Mouse (Mus musculus) MEL (cell line): Measurements from ENCODE around the gene Gm266.

Source experiments
- CHD1 ChIP-seq: IDR thresholded peaks from 2 replicates; pipeline ENCODE4 v1.6.1; 2012; ENCODE audit warnings: low read depth, mild to moderate bottlenecking, inconsistent platforms, low read length, improper control_type of control experiment
- CTCF ChIP-seq, 3 experiments: IDR thresholded peaks in 2 of 3; conservative IDR thresholded peaks in 1 of 3; 2 replicates each; pipeline ENCODE4 v1.5.1; 2011 to 2012; ENCODE audit warnings: low read length in 3 of 3, low read depth in 2 of 3, mild to moderate bottlenecking in 2 of 3, improper control_type of control experiment in 1 of 3, inconsistent platforms in 1 of 3, mixed read lengths in 1 of 3, moderate library complexity in 1 of 3; ENCODE audit not compliant: control insufficient read depth in 1 of 3, insufficient read depth in 1 of 3, poor library complexity in 1 of 3, severe bottlenecking in 1 of 3
- ELF1 ChIP-seq: IDR thresholded peaks from 2 replicates; pipeline ENCODE4 v1.6.1; 2014; ENCODE audit warnings: low read depth, mild to moderate bottlenecking, inconsistent platforms, low read length, improper control_type of control experiment, moderate library complexity
- JUND ChIP-seq: IDR thresholded peaks from 2 replicates; pipeline ENCODE4 v1.6.1; 2011; ENCODE audit warnings: low read depth, mild to moderate bottlenecking, improper control_type of control experiment, low read length
- MAZ ChIP-seq: IDR thresholded peaks from 2 replicates; pipeline ENCODE4 v1.6.1; 2012; ENCODE audit warnings: low read depth, mild to moderate bottlenecking, inconsistent platforms, low read length, improper control_type of control experiment
- POLR2A ChIP-seq, 2 experiments: IDR thresholded peaks; 2 replicates each; pipeline ENCODE4 v1.6.1; 2011 to 2012; ENCODE audit warnings: low read length in 2 of 2, mild to moderate bottlenecking in 2 of 2, control low read depth in 1 of 2, improper control_type of control experiment in 1 of 2, low read depth in 1 of 2, moderate library complexity in 1 of 2; ENCODE audit not compliant: control insufficient read depth in 1 of 2, insufficient read depth in 1 of 2, poor library complexity in 1 of 2
- SMC3 ChIP-seq: IDR thresholded peaks from 2 replicates; pipeline ENCODE4 v1.6.1; 2011; ENCODE audit warnings: low read depth, low read length, improper control_type of control experiment

- TF ChIP-seq CHD1, result no peak
- peak; percentile 79 for TF ChIP-seq MAZ
- no peak for TF ChIP-seq CTCF (IDR thresholded peaks at IDR 0.05 in 2 of 3, conservative IDR thresholded peaks at IDR 0.05 in 1 of 3; ENCODE audit: control insufficient read depth in 1 of 3, insufficient read depth in 1 of 3, low read depth in 2 of 3, low read length in 3 of 3, poor library complexity in 1 of 3, severe bottlenecking in 1 of 3)
- TF ChIP-seq JUND, result no peak
- TF ChIP-seq SMC3, result no peak
- no peak for TF ChIP-seq ELF1
- no peak for TF ChIP-seq POLR2A (IDR thresholded peaks at IDR 0.05; ENCODE audit: control insufficient read depth in 1 of 2, insufficient read depth in 1 of 2, low read depth in 1 of 2, low read length in 2 of 2, poor library complexity in 1 of 2)
Measured at GRCm38 (mm10) chr12:111434745-111435327, 50.8 kb downstream of the Gm266 start.
